Mouse (Mus musculus): Measurements from ENCODE around the gene Impg1.
A peak's percentile ranks its signal among the peaks of the same experiment; 100 is the strongest.
"Not testable (repeated sequence)": the region's sequence is repeated elsewhere in the genome, so short reads cannot be mapped to it uniquely, and the experiment has no call there.

The Impg1 gene

GRCm38 (mm10) chr9:80344451-80345000 is 120.8 kb downstream of the Impg1 start:
- DNase-seq (ENCODE audit: low read depth): no peak

- DNase-seq (ENCODE audit: low read depth): no peak
These were observed 122.8 kb downstream of the Impg1 start for GRCm38 (mm10) chr9:80342520-80342919.

DNA sequence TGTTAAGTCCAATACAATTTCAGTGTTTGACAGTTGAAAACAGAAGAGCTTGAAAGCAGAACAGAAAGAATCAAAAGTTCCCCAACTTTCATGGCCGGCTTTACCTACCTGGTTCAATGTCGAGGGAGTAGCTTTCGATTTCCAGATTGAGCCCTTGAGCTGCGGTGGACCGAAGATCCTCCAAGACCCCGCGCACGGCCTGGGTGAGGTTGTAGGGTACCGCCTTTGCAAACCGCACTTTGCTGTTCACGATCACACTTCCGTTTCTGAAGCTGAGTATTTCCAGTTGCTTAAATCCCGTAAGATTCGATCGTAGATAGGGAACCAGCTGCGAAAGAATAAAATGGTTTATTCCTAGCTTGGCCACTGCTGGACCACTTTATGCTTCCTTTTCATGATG is 123.5 kb downstream of the Impg1 start:
- DNase-seq (ENCODE audit: low read depth): no peak

- no peak for DNase-seq (ENCODE audit: low read depth)
These were observed 124.4 kb downstream of the Impg1 start for GRCm38 (mm10) chr9:80340927-80341326.

DNA sequence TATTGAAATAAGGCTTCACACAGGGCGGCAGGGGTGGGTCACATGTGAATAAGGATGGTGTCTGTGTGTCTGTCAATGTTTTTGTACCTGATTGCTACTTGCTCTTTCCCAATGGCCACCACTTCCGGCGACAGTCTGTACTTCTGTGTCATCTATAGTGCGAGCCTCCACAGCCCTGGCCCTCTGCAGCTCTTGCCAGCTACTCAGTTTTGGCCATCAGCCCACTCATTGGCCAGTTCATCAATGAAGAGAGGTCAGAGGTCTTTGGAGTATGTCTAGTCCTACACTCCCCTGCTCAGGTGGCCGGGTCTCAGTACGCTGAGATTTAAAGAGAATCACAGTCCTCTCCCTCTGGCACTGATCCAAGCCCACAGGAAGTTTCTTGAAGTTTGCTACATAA is 127.3 kb downstream of the Impg1 start:
- no peak for DNase-seq (ENCODE audit: low read depth)

- no peak for DNase-seq (ENCODE audit: low read depth)
These were observed 129.5 kb downstream of the Impg1 start for GRCm38 (mm10) chr9:80335660-80336357.

GRCm38 (mm10) chr9:80333998-80334605 is 131.2 kb downstream of the Impg1 start:
- no peak for DNase-seq (ENCODE audit: low read depth)

DNA sequence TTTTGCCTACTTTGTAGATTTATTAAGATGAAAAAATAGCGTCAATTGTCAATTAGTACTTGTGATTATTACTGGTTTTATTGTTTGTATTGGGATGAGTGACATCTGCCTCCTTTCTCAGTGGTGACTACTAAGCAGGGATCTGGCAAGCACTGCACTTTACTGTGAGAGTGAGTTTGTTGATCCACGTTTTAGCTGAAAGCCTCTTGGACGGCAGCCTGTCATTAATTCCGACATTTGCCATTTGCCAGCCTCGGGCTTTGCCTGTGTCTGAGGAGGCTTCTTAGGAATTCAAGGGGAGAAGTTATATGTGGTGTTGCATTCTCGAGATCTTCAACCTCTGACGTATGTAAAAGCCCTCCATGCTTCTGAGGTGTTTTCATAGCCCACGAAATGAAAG is 131.8 kb downstream of the Impg1 start:
- DNase-seq (ENCODE audit: low read depth): no peak

- DNase-seq (ENCODE audit: low read depth): peak; percentile 77
These were observed 133.1 kb downstream of the Impg1 start for GRCm38 (mm10) chr9:80332153-80332552.

- DNase-seq (ENCODE audit: low read depth): not testable (repeated sequence)
These were observed 144.0 kb downstream of the Impg1 start for GRCm38 (mm10) chr9:80321051-80321887.

GRCm38 (mm10) chr9:80318027-80318426 is 147.3 kb downstream of the Impg1 start:
- DNase-seq (ENCODE audit: low read depth): peak; percentile 26

GRCm38 (mm10) chr9:80315922-80316321 is 149.4 kb downstream of the Impg1 start:
- no peak for DNase-seq (ENCODE audit: low read depth)

DNA sequence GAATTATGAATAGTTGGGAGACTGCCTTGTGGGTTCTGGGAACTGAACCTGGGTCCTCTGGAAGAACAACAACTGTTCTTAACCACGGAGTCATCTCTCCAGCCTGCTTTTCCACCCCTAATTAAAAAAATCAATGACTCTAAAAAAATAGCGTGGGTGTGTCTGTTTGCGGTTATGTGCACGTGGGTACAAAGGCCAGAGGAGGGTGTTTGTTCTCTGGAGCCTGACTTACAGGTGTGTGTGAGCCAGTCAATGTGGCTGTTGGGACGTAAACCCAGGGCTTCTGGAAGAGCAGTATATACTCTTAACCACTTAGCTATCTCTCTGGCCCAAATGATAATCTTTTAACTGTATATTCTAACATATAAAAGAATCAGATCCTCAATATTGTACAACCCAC is 151.7 kb downstream of the Impg1 start:
- DNase-seq (ENCODE audit: low read depth): no peak

DNA sequence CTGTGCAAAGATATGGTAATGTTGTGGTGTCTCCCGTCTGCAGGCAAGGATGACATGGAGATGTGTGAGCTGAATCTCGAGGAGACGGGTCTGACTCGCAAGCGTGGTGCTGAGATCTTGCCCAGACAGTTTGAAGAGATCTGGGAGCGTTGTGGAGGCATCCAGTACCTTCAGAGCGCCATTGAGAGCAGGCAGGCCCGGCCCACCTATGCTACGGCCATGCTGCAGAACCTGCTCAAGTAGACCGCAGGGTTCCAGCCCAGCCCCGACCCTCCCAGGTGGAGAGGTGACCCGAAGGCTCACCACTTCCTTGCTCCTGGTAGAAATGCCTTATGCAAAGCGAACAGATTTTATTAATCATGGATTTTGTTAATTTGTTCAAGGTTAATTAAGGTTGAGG is 157.7 kb downstream of the Impg1 start:
- DNase-seq (ENCODE audit: low read depth): no peak

GRCm38 (mm10) chr9:80306853-80307252 is 158.4 kb downstream of the Impg1 start:
- no peak for DNase-seq (ENCODE audit: low read depth)

DNA sequence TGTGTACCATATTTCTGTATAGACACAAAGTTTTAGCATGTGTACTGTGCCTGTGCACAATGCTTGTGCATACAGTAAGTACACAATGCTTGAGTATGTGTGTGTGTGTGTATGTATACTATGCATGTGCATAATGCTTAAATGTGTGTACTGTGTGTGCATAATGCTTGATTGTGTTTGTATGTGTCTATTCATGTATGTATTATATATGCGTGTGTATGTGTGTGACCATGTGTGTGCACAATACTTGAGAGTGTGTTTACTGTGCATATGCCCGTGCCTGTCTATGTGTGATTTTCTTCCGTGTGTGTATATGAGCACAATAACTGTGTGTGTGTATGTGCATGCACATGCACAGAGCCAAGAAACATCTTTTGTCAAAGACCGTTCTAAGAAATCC is 158.9 kb downstream of the Impg1 start:
- DNase-seq (ENCODE audit: low read depth): no peak

DNA sequence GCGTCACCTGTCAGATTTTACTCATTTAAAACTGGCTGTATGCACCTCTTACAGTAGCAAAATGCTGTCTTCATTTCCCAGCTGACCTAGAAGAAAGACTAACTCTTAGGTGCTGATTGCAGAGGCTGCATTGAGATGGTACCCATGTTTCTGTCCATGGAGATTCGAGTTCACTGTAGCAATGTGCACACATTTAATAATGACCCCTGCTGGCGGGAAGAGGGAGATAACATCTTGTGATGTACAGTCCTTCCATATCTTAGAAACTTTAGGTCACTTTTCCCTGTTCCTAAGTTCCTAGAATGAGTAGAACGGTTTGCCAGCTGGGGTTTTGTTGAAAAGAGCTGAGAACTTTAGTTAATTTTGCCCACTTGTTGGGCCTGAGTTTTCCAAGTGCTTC is 161.8 kb downstream of the Impg1 start:
- DNase-seq (ENCODE audit: low read depth): peak; percentile 60

DNA sequence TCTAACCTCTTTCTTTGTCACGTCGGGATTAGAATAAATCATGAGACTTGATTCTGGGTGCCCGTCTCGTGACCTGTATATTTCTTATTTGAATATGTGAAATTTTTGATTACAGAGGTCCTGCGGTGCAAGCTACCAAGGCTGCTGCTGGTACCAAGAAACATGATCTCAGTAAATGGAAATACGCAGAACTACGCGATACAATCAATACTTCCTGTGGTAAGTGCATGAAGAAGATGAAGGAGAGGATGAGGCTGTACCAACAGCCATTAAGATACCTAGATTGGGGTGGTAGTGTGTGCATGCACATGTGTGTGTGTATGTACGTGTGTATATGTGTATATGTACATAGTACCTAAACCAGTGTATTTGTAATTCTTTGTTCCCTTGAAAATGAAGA is 166.2 kb downstream of the Impg1 start:
- no peak for DNase-seq (ENCODE audit: low read depth)

- peak; percentile 76 for DNase-seq (ENCODE audit: low read depth)
These were observed 169.2 kb downstream of the Impg1 start for GRCm38 (mm10) chr9:80296086-80296485.

DNA sequence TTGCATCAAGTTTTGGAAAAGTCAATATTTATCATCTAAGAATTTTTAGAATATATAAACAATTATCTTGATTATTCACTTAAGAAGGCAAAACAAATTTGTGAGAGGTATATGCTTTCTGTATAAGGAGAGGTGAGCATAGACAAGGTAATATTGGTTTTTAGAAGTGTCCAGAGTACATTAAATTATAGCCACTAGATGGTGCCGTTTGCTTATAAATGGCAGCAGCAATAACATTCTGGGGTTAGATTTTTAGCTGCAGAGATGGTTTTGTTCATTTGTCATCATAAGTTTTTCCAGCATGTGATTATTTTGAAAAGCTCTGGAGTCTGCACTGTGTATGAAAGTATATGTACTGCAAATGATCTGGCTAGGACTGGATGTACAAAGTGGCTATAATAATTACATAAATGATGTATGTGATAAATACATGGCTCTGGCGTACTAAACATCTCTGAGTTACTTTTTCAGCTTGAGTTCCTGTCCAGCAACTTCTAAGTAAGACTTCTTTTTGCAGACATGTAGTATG is 172.2 kb downstream of the Impg1 start:
- peak; percentile 79 for DNase-seq (ENCODE audit: low read depth)

- no peak for DNase-seq (ENCODE audit: low read depth)
These were observed 178.4 kb downstream of the Impg1 start for GRCm38 (mm10) chr9:80286845-80287244.

DNA sequence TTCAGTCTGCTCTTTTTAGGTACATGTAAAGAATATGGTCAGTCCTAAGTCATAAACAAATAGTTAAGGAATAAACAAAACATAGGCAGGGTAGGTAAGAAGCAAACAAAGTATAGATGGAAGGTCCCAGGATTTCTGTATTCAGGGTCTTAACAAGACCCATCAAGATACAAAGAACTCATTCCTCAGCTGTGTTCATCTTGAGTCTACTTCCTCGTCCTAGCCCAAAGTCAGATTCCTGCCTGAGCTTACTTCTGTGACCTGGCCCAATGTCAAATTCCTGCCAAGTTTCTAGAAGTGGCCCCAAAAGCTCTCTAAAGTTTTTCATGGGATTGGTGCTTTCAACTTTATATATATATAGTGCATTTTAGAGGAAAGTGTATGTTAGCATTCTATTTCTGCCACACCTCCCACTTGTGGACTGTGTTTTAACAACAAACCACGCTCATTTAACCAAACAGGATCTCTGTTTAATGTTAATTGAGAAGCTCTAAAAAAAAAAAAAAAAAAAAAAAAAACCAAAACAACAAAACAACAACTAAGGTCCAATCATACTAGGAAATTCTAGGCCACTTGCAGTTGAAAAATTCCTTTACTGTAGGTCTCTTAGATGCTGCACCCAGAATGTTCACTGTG is 180.6 kb downstream of the Impg1 start:
- no peak for DNase-seq (ENCODE audit: low read depth)

Measured in 416B (cell line).